Mouse (Mus musculus) ZHBTc4 (cell line): ENCODE data around the gene Oxsr1.
"Not testable (repeated sequence)": the region's sequence is repeated elsewhere in the genome, so short reads cannot be mapped to it uniquely, and the experiment has no call there.

Experiments used
- DNase-seq: peaks from one replicate; pipeline ENCODE4 v3.0.0-alpha.2; 2011; ENCODE audit warnings: low read depth, low spot score

The Oxsr1 gene

DNA sequence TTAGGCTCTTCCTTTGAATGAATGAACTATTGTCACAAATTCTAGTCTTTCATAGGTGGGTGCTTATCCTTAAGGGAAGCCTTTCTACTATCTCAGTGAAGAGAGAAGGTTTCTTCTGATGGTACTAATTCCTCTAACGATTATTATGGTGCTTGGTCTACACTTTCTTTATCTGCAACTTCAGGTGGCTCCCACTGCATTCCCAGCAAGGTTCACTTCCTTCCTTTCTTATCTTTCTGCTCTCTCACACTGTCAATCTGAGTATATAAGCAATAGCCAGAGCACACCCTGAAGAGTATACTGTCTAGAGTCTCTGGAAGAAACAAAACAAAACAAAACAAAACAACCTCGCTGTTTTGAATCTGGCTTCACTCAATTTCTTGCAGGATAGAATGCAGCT is 102.6 kb downstream of the Oxsr1 start:
- no peak for DNase-seq

- DNase-seq, result not testable (repeated sequence)
These were observed 106.9 kb downstream of the Oxsr1 start for GRCm38 (mm10) chr9:119215341-119215740.

DNA sequence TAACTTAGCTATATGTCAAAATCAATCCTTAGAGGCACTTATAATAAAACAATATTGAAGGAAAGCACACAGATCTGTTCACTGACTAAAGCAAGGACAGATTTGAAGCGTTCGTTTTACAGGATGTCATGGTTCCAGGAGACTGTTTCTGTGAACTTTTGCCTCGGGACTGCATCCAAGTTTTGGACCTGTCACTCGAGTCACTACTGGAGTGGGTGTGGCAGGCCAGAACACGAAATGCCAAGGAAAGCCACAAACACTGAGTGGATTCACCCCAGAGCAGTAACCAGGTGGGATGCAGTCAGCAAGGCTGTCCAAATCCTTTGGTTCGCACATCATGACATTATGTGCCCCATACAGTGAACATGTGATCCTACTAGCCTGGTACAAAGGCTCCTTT is 107.6 kb downstream of the Oxsr1 start:
- DNase-seq, result no peak

- peak; percentile 60 for DNase-seq
These were observed 109.2 kb downstream of the Oxsr1 start for GRCm38 (mm10) chr9:119212996-119213395.

- DNase-seq, result no peak
These were observed 113.2 kb downstream of the Oxsr1 start, which contains the start of gene Slc22a13 for GRCm38 (mm10) chr9:119208998-119209397. Gene Slc22a13 (minus strand): TSS chr9:119209098.

- no peak for DNase-seq
These were observed 115.1 kb downstream of the Oxsr1 start for GRCm38 (mm10) chr9:119207113-119207512.

GRCm38 (mm10) chr9:119206666-119207065 is 115.6 kb downstream of the Oxsr1 start:
- DNase-seq, result no peak

DNA sequence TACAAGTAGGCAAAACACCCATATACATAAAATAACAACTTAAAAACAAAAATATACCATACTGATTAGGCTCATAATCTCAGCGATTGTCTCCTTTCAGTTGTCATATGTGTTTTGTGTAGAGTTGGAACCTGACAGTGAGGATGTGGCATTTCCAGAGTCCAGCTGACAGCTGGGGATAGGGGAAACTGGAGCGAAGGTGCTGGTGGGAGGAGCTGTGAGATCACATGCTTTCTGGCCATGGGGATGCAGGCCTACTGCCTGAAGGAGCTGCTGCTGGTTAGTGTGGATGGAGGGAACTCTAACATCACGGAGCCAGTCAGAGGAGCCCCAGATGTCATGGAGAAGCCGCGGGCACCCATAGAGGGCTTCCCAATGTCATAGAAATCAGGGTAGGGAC is 116.5 kb downstream of the Oxsr1 start:
- no peak for DNase-seq

GRCm38 (mm10) chr9:119203617-119204016 is 118.6 kb downstream of the Oxsr1 start:
- DNase-seq, result no peak

- DNase-seq, result no peak
These were observed 120.6 kb downstream of the Oxsr1 start for GRCm38 (mm10) chr9:119201653-119202052.

DNA sequence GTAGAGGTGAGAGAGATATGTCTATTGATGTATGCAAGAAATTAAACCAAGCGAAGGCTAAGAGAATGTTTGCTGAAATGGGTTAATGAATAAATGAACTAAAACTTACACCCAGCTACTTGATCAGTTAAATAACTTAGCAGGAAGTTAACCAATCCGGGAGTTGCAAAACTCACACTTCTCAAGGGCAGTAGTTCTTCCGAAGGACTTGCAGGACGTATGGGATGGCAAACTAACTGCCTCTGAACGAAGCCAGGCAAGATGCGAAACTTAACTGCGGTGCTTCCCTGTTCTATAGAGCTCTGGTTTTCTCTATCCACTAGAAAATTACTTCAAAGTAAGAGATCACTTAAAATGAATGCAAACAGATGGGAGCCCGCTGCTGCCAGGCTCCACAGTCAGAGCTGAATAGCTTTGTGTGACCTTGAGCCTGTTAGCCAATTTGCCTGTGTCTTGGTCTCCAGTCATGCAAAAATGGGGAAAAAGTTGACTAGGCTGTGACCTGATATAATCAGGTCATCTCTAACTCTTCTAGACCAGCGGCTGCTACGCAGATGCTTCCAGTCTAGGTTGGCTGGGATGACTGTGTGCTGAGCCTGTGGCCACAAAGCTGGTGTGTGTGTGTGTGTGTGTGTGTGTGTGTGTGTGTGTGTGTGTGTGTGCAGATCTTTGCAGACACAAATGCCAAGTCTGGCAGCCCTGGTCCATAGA is 122.9 kb downstream of the Oxsr1 start:
- peak; percentile 38 for DNase-seq

- peak; percentile 77 for DNase-seq
These were observed 129.8 kb downstream of the Oxsr1 start for GRCm38 (mm10) chr9:119192202-119192990.
